Mouse (Mus musculus) CH12.LX (cell line): ENCODE measurements around the gene Larp1. TPM values are rescaled to one million over a fixed set of nuclear protein-coding genes. Genes with fewer than 3 reads are reported as not detected.

ENCODE experiments used
- DNase-seq: peaks from one replicate; pipeline ENCODE4 v3.0.0-alpha.2; 2013; ENCODE audit errors: extremely low read depth
- H3K27ac ChIP-seq: 2 replicates; pipeline ENCODE4 v1.5.1; 2012; ENCODE audit warnings: low read depth, mild to moderate bottlenecking, control low read depth, moderate library complexity; ENCODE audit not compliant: insufficient read depth
- H3K27me3 ChIP-seq: replicated peaks from 2 replicates; pipeline ENCODE3; 2012; ENCODE audit warnings: inconsistent platforms
- H3K36me3 ChIP-seq, 2 experiments: replicated peaks in 1 of 2; 2 replicates each; pipeline versions ENCODE3 to v1.6.1; 2012; ENCODE audit warnings: inconsistent platforms in 1 of 2, low read length in 1 of 2, mild to moderate bottlenecking in 1 of 2, mixed read lengths in 1 of 2, moderate library complexity in 1 of 2; ENCODE audit not compliant: control insufficient read depth in 1 of 2, insufficient read depth in 1 of 2
- H3K4me1 ChIP-seq, 2 experiments: 2 replicates each; pipeline ENCODE4 v1.6.1; 2012; ENCODE audit warnings: inconsistent platforms in 1 of 2, moderate library complexity in 1 of 2; ENCODE audit not compliant: insufficient read depth in 2 of 2, control insufficient read depth in 1 of 2
- H3K4me2 ChIP-seq: 2 replicates; pipeline ENCODE4 v1.6.1; 2012; ENCODE audit warnings: low read depth, mild to moderate bottlenecking, control low read depth; ENCODE audit not compliant: poor library complexity, insufficient read depth, severe bottlenecking
- H3K4me3 ChIP-seq, 3 experiments: fragments of 150-350 bp in 1 of 3; sonication (generic) in 1 of 3; replicated peaks in 1 of 3; 2 replicates each; pipeline versions ENCODE3 to v1.5.1; 2011 to 2012; ENCODE audit warnings: low read depth in 2 of 3, low read length in 2 of 3, mild to moderate bottlenecking in 2 of 3, moderate library complexity in 2 of 3, control low read depth in 1 of 3, improper control_type of control experiment in 1 of 3, inconsistent platforms in 1 of 3, mixed read lengths in 1 of 3; ENCODE audit not compliant: poor library complexity in 1 of 3
- H3K79me2 ChIP-seq: replicated peaks from 2 replicates; pipeline ENCODE4 v1.6.1; 2012; ENCODE audit warnings: mild to moderate bottlenecking, moderate library complexity; ENCODE audit not compliant: control insufficient read depth, poor library complexity, insufficient read depth, severe bottlenecking; ENCODE audit errors: extremely low read depth
- H3K9ac ChIP-seq: 2 replicates; pipeline ENCODE4 v1.6.1; 2012; ENCODE audit warnings: low read depth, mild to moderate bottlenecking, control low read depth, moderate library complexity; ENCODE audit not compliant: insufficient read depth
- H3K9me3 ChIP-seq: replicated peaks from 2 replicates; pipeline ENCODE3; 2012; ENCODE audit warnings: low read length, inconsistent platforms, mixed read lengths
- BHLHE40 ChIP-seq: IDR thresholded peaks from 2 replicates; pipeline ENCODE4 v1.6.1; 2011; ENCODE audit warnings: mild to moderate bottlenecking, low read depth, low read length, improper control_type of control experiment
- CTCF ChIP-seq, 2 experiments: IDR thresholded peaks in 1 of 2; conservative IDR thresholded peaks in 1 of 2; 2 replicates each; pipeline ENCODE4 v1.5.1; 2011 to 2012; ENCODE audit warnings: low read depth in 2 of 2, low read length in 2 of 2, improper control_type of control experiment in 1 of 2, inconsistent platforms in 1 of 2, mild to moderate bottlenecking in 1 of 2, moderate library complexity in 1 of 2
- E2F4 ChIP-seq: IDR thresholded peaks from 2 replicates; pipeline ENCODE4 v1.6.1; 2011; ENCODE audit warnings: low read depth, low read length, improper control_type of control experiment; ENCODE audit not compliant: insufficient replicate concordance
- EP300 ChIP-seq: IDR thresholded peaks from 2 replicates; pipeline ENCODE4 v1.6.1; 2011; ENCODE audit warnings: low read length, improper control_type of control experiment
- HCFC1 ChIP-seq: IDR thresholded peaks from 2 replicates; pipeline ENCODE4 v1.6.1; 2012; ENCODE audit warnings: low read depth, mild to moderate bottlenecking, inconsistent platforms, low read length, improper control_type of control experiment
- JUN ChIP-seq: IDR thresholded peaks from 2 replicates; pipeline ENCODE4 v1.6.1; 2011; ENCODE audit warnings: low read depth, mild to moderate bottlenecking, low read length, improper control_type of control experiment, moderate library complexity; ENCODE audit not compliant: insufficient read depth
- KAT2A ChIP-seq: IDR thresholded peaks from 2 replicates; pipeline ENCODE4 v1.6.1; 2012; ENCODE audit warnings: low read length, improper control_type of control experiment, inconsistent platforms; ENCODE audit not compliant: insufficient replicate concordance
- MAX ChIP-seq: IDR thresholded peaks from 2 replicates; pipeline ENCODE4 v1.6.1; 2011; ENCODE audit warnings: low read length, improper control_type of control experiment
- MAZ ChIP-seq: IDR thresholded peaks from 2 replicates; pipeline ENCODE4 v1.6.1; 2012; ENCODE audit warnings: low read depth, mild to moderate bottlenecking, inconsistent platforms, low read length, improper control_type of control experiment, moderate library complexity
- MXI1 ChIP-seq: IDR thresholded peaks from 2 replicates; pipeline ENCODE4 v1.6.1; 2011; ENCODE audit warnings: mild to moderate bottlenecking, low read depth, low read length, improper control_type of control experiment
- NELFE ChIP-seq: IDR thresholded peaks from 2 replicates; pipeline ENCODE4 v1.6.1; 2011; ENCODE audit warnings: low read depth, low read length, improper control_type of control experiment
- PAX5 ChIP-seq: IDR thresholded peaks from 2 replicates; pipeline ENCODE4 v1.6.1; 2012; ENCODE audit warnings: low read length, inconsistent platforms, mixed read lengths
- POLR2AphosphoS2 ChIP-seq: IDR thresholded peaks from 2 replicates; pipeline ENCODE4 v1.6.1; 2011; ENCODE audit warnings: low read depth, low read length, improper control_type of control experiment
- RAD21 ChIP-seq: IDR thresholded peaks from 2 replicates; pipeline ENCODE4 v1.6.1; 2011; ENCODE audit warnings: low read depth, mild to moderate bottlenecking, low read length, improper control_type of control experiment, moderate library complexity
- RCOR1 ChIP-seq: conservative IDR thresholded peaks from 2 replicates; pipeline ENCODE4 v1.6.1; 2012; ENCODE audit warnings: low read depth, mild to moderate bottlenecking, inconsistent platforms, low read length, improper control_type of control experiment
- SIN3A ChIP-seq: IDR thresholded peaks from 2 replicates; pipeline ENCODE4 v1.6.1; 2012; ENCODE audit warnings: low read length, improper control_type of control experiment, inconsistent platforms
- TBP ChIP-seq: conservative IDR thresholded peaks from 2 replicates; pipeline ENCODE4 v1.6.1; 2011; ENCODE audit warnings: low read depth, low read length, improper control_type of control experiment
- USF2 ChIP-seq: conservative IDR thresholded peaks from 2 replicates; pipeline ENCODE4 v1.6.1; 2011; ENCODE audit warnings: low read depth, low read length, improper control_type of control experiment
- dilution Hi-C: fragments of 300-500 bp; cut with MboI; formaldehyde crosslinking; loops from 2 replicates; pipeline ENCODE4 v1.14.3; 2020; ENCODE audit warnings: low sequenced_read_pairs; ENCODE audit not compliant: extremely low pct_unique_long_range_greater_than_20kb, extremely low pct_ligation_motif_present
- in situ Hi-C: fragments of 300-500 bp; cut with MboI; formaldehyde crosslinking; loops from 3 replicates; pipeline ENCODE4 v1.14.3; 2019; ENCODE audit warnings: low sequenced_read_pairs, low pct_ligation_motif_present, low pct_unique_long_range_greater_than_20kb, mixed read lengths
- polyA plus RNA-seq: library from polyadenylated mRNA; unstranded; fragments of >175 nt; gene quantifications from 2 replicates; pipeline ENCODE4 v1.2.1, GENCODE M21; 2012; ENCODE audit warnings: low read depth; ENCODE audit not compliant: insufficient read length
- total RNA-seq, 2 experiments: library from RNA; depleted of rRNA; stranded (reverse); fragments of 300-350 nt in 1 of 2; fragments of >200 nt in 1 of 2; gene quantifications; 2 replicates each; pipeline ENCODE4 v1.2.3; 2012 to 2014

The Larp1 gene
- total and polyA plus RNA-seq, 3 experiments, result 38.2 to 284 (median 94.1) TPM

DNA sequence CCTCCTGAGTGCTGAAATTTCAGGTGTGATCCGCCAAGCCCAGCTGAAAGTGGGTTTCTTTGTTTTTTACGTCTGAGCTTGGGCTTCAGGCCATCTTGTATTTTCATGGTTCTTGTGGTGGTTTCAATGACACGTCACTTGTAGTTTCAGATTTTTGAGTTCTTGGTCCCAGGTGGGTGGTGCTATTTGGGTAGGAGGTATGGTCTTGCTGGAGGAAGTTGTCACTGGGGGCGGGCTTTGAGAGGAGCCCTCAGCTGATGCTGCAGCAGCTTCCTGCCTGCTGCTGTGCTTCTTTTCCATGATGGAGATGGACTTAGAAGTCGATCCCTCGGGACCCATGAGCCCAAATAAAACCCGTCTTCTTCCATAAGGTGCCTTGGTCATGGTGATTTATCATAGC lies 22.0 kb upstream of the Larp1 start:
- Histone ChIP-seq H3K27me3 (peaks cover 5% of the 10 kb centered on the region), H3K4me2 (no peak overlapping the region), H3K9me3 (no peaks in the 10 kb centered on the region)
- no peak for TF ChIP-seq MAZ
- TF ChIP-seq HCFC1, result no peak
- TF ChIP-seq NELFE, result no peak
- no peak for TF ChIP-seq PAX5
- TF ChIP-seq USF2, result no peak
- no peak for TF ChIP-seq RAD21
- no peak for TF ChIP-seq CTCF (conservative IDR thresholded peaks at IDR 0.05 in 1 of 2, IDR thresholded peaks at IDR 0.05 in 1 of 2; ENCODE audit: low read depth in 2 of 2, low read length in 2 of 2)
- TF ChIP-seq POLR2AphosphoS2, result no peak
- TF ChIP-seq SIN3A, result no peak
- no peak for TF ChIP-seq JUN
- TF ChIP-seq BHLHE40, result no peak
- TF ChIP-seq TBP, result no peak
- no peak for TF ChIP-seq E2F4
- TF ChIP-seq, all 38 proteins: peak for 0
- in situ Hi-C loops, result no loop called here
- Histone ChIP-seq H3K79me2 (no peaks in the 10 kb centered on the region), H3K27ac (no peak overlapping the region), H3K36me3 (no peaks in the 10 kb centered on the region), H3K9ac (no peak overlapping the region), H3K4me3 (no peak overlapping the region), H3K4me1 (peaks cover 0 to 8% of the 10 kb centered on the region in 2 experiments; a peak in 1 of 4 replicates)
- dilution Hi-C loops, result no loop called here
- peak; percentile 72 for DNase-seq

GRCm38 (mm10) chr11:57998168-57998567 lies 10.7 kb upstream of the Larp1 start:
- no peak overlapping the region for H3K27ac ChIP-seq
- no peaks in the 10 kb centered on the region for H3K79me2 ChIP-seq
- peaks cover 7 to 16% of the 10 kb centered on the region in 2 experiments; a peak in 3 of 4 replicates for H3K4me1 ChIP-seq
- no peaks in the 10 kb centered on the region for H3K27me3 ChIP-seq
- no peaks in the 10 kb centered on the region for H3K36me3 ChIP-seq
- TF ChIP-seq EP300, result no peak
- TF ChIP-seq KAT2A, result no peak
- TF ChIP-seq MXI1, result no peak
- TF ChIP-seq RCOR1, result no peak
- TF ChIP-seq MAX, result no peak
- no peak for TF ChIP-seq JUN
- no peak for TF ChIP-seq RAD21
- H3K9me3 ChIP-seq, result no peaks in the 10 kb centered on the region
- in situ Hi-C loops, result loop anchor here (5.0 kb wide), 1 partner anchor 36 kb away; no protein-coding TSS in a partner anchor
- no peak overlapping the region for H3K4me3 ChIP-seq
- no peak for DNase-seq
- H3K4me2 ChIP-seq, result no peak overlapping the region
- dilution Hi-C loops, result no loop called here
- no peak overlapping the region for H3K9ac ChIP-seq
